Mouse (Mus musculus) heart, postnatal 0 days (tissue): ENCODE measurements around the gene Mrpl35.

ENCODE experiments used
- CTCF ChIP-seq: IDR thresholded peaks from 2 replicates; pipeline ENCODE4 v1.5.1; 2016; ENCODE audit warnings: antibody characterized with exemption, control low read depth, low read depth
- EP300 ChIP-seq: IDR thresholded peaks from 2 replicates; pipeline ENCODE4 v1.6.1; 2016; ENCODE audit warnings: antibody characterized with exemption, low read depth

GRCm38 (mm10) chr6:71772156-71772555, 54.6 kb downstream of the Mrpl35 start:
- TF ChIP-seq CTCF (no peak), EP300 (no peak)
